Mouse (Mus musculus) liver, adult 2 months (tissue): ENCODE results near the gene 0610010F05Rik. TPM values are rescaled to one million over a fixed set of nuclear protein-coding genes. Genes with fewer than 3 reads are reported as not detected.

Experiments
- DNase-seq: peaks from one replicate; pipeline ENCODE4 v3.0.0-alpha.2; 2011; ENCODE audit warnings: low read depth, low spot score; ENCODE audit errors: extremely low read depth
- H3K27ac ChIP-seq: fragments of 200-500 bp; replicated peaks from 2 replicates; pipeline ENCODE4 v1.5.1; 2012; ENCODE audit warnings: low read depth, mild to moderate bottlenecking, control low read depth, inconsistent platforms, low read length; ENCODE audit not compliant: insufficient read depth
- H3K27me3 ChIP-seq: fragments of 200-500 bp; 2 replicates; pipeline ENCODE4 v1.6.1; 2012; ENCODE audit warnings: mild to moderate bottlenecking, moderate library complexity, low read length, inconsistent platforms; ENCODE audit not compliant: control insufficient read depth, insufficient read depth
- H3K36me3 ChIP-seq: fragments of 200-500 bp; 2 replicates; pipeline ENCODE4 v1.6.1; 2012; ENCODE audit warnings: low read length, inconsistent platforms; ENCODE audit not compliant: control insufficient read depth, insufficient read depth
- H3K4me1 ChIP-seq: fragments of 200-500 bp; 2 replicates; pipeline ENCODE4 v1.6.1; 2011; ENCODE audit warnings: low read length; ENCODE audit not compliant: control insufficient read depth, insufficient read depth
- H3K4me3 ChIP-seq: fragments of 200-500 bp; 2 replicates; pipeline ENCODE4 v1.5.1; 2011; ENCODE audit warnings: low read depth, mild to moderate bottlenecking, control low read depth, low read length, moderate library complexity; ENCODE audit not compliant: insufficient read depth
- H3K79me2 ChIP-seq: fragments of 200-500 bp; 2 replicates; pipeline ENCODE4 v1.6.1; 2012; ENCODE audit warnings: inconsistent platforms, mild to moderate bottlenecking, low read length, moderate library complexity; ENCODE audit not compliant: control insufficient read depth, insufficient read depth
- H3K9ac ChIP-seq: fragments of 200-500 bp; 2 replicates; pipeline ENCODE4 v1.6.1; 2012; ENCODE audit warnings: low read depth, mild to moderate bottlenecking, control low read depth, inconsistent platforms, low read length
- CTCF ChIP-seq: fragments of 200-500 bp; IDR thresholded peaks from 2 replicates; pipeline ENCODE4 v1.5.1; 2011; ENCODE audit warnings: low read depth, low read length, control low read depth
- POLR2A ChIP-seq: fragments of 200-500 bp; IDR thresholded peaks from 2 replicates; pipeline ENCODE4 v1.6.1; 2011; ENCODE audit warnings: low read length, control low read depth; ENCODE audit not compliant: insufficient read depth; ENCODE audit errors: extremely low read depth
- WGBS: fragments of 180-500 bp; shearing (Covaris S2); methylation state at CpG from one replicate; pipeline ENCODE4 v1.1.7; 2018; 5-methylcytosine and 5-hydroxymethylcytosine counted together
- polyA plus RNA-seq: library from polyadenylated mRNA; depleted of rRNA; stranded (reverse); fragments of >200 nt; gene quantifications from 2 replicates; pipeline ENCODE4 v1.2.3, GENCODE M21; 2012
- total RNA-seq: library from RNA; depleted of rRNA; stranded (reverse); fragments of >200 nt; gene quantifications from 2 replicates; pipeline ENCODE4 v1.2.3, GENCODE M21; 2014

Gene 0610010F05Rik
- total and polyA plus RNA-seq, 2 experiments, result 1.3 to 13.6 TPM

DNA sequence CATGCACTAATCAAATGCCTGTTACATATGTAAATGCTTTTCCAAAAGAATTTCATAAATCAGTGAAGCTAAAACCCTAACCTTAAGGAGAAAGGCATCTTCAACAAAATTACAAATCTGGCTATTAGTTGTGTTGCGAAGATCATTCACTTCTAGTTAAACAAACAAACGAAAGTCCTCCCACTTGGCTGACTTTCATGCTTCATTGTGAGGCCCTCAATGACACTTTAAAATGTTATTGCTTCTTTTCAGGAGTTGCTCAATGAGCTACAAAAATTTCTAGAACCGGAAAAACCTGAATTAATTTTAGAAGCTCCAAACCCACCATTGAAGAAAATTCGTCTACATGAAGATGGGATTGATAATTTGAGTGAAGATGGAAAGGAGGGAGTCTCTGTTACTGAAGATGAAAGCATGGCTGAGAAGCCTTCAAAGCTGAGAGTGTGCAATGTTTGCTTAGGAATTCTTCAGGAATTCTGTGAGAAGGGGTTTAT, 38.9 kb upstream of the 0610010F05Rik start:
- peaks cover 35% of the 10 kb centered on the region for H3K36me3 ChIP-seq
- H3K27ac ChIP-seq, result no peak overlapping the region
- no peaks in the 10 kb centered on the region for H3K4me1 ChIP-seq
- H3K79me2 ChIP-seq, result no peaks in the 10 kb centered on the region; the same call in 1 of the 2 replicates
- TF ChIP-seq CTCF (no peak), POLR2A (no peak)
- peak; percentile 41 for DNase-seq
- H3K4me3 ChIP-seq, result no peak overlapping the region
- WGBS, result 49% methylated on average over 4 of the region's 4 CpGs
- H3K27me3 ChIP-seq, result no peaks in the 10 kb centered on the region
- H3K9ac ChIP-seq, result no peak overlapping the region

GRCm38 (mm10) chr11:23667128-23667527, 33.7 kb upstream of the 0610010F05Rik start:
- WGBS, result 35% methylated on average over 3 of the region's 3 CpGs
- H3K36me3 ChIP-seq, result peaks cover 4% of the 10 kb centered on the region; the same call in 1 of the 2 replicates
- peaks cover 5% of the 10 kb centered on the region; the same call in 1 of the 2 replicates for H3K79me2 ChIP-seq
- no peak for DNase-seq
- no peak overlapping the region for H3K4me3 ChIP-seq
- H3K9ac ChIP-seq, result no peak overlapping the region
- TF ChIP-seq POLR2A (no peak), CTCF (no peak)
- no peak overlapping the region for H3K27ac ChIP-seq
- no peaks in the 10 kb centered on the region for H3K27me3 ChIP-seq
- peaks cover 10% of the 10 kb centered on the region for H3K4me1 ChIP-seq

DNA sequence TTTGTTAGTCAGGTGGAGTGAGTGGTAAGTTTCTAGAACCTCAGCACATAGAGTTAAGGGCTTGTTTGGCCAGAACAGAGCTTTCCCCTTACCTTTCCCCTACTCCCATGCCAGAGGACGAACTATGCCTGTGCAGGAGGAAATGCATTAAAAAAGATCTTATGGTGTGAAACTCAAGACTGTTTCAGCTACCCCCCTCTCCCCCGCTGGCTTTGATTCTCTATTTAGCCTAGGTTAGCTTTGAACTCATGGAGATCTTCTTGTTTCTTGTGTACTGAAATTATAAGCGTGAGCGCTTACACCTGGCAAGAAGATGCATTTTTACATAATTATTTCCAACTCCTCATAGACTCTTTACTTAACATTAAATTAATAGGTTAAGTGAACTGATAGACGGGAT, 33.1 kb upstream of the 0610010F05Rik start:
- H3K27me3 ChIP-seq, result no peaks in the 10 kb centered on the region
- no peak for DNase-seq
- H3K4me3 ChIP-seq, result peak overlapping the region; percentile 85
- peaks cover 5% of the 10 kb centered on the region; the same call in 1 of the 2 replicates for H3K79me2 ChIP-seq
- H3K36me3 ChIP-seq, result peaks cover 4% of the 10 kb centered on the region; the same call in 1 of the 2 replicates
- peak overlapping the region; percentile 90 for H3K9ac ChIP-seq
- peak overlapping the region; percentile 93 for H3K27ac ChIP-seq
- TF ChIP-seq CTCF, result no peak
- TF ChIP-seq POLR2A, result no peak
- H3K4me1 ChIP-seq, result peaks cover 10% of the 10 kb centered on the region
- 8% methylated on average over 5 of the region's 5 CpGs for WGBS

GRCm38 (mm10) chr11:23665798-23666501, 32.5 kb upstream of the 0610010F05Rik start, which contains the start of gene Pex13:
TSS of gene Pex13 (minus strand) at chr11:23665959.
- peaks cover 2% of the 10 kb centered on the region; the same call in 1 of the 2 replicates for H3K36me3 ChIP-seq
- under 1% methylated on average over 49 of the region's 49 CpGs for WGBS
- peaks cover 10% of the 10 kb centered on the region for H3K4me1 ChIP-seq
- peak; percentile 79 for DNase-seq
- peak within 1 kb of the TSS; percentile 90 for H3K9ac ChIP-seq
- H3K27ac ChIP-seq, result peak within 1 kb of the TSS; percentile 93
- H3K79me2 ChIP-seq, result peaks cover 6% of the 10 kb centered on the region; the same call in 1 of the 2 replicates
- no peaks in the 10 kb centered on the region for H3K27me3 ChIP-seq
- H3K4me3 ChIP-seq, result peak within 1 kb of the TSS; percentile 85
- TF ChIP-seq POLR2A (peak; percentile 93), CTCF (no peak)

DNA sequence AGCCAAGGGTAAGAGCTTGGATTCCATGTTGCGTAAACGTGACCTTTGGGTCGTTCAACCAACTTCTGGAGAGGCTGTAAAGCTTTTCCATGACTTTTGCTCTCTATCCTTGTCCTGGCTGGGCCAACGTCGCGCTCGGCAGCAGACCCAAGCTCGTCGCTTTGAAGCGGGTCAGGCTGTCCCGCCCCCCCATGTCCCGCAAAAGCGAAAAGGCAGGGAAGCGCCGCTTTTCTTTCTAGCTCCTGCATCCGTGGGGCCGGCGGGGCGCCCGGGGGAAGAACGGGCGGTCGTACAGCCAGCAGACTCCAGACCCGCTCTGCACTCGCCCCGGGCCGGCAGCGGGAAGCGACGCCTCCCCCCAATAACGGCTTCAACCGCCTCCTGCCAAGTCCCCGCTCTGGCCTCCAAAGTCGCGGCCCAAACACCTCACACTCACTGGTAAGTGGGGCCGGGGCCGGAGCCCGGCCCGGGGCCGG, 31.9 kb upstream of the 0610010F05Rik start, which contains the start of gene Pus10:
Gene Pus10 (plus strand): TSS at position 364 of the 476 bp plus-strand sequence.
- H3K27ac ChIP-seq, result peak within 1 kb of the TSS; percentile 93
- WGBS, result under 1% methylated on average over 40 of the region's 40 CpGs
- H3K4me1 ChIP-seq, result peaks cover 10% of the 10 kb centered on the region
- peak within 1 kb of the TSS; percentile 85 for H3K4me3 ChIP-seq
- DNase-seq, result peak; percentile 98
- peaks cover 8% of the 10 kb centered on the region; the same call in 1 of the 2 replicates for H3K79me2 ChIP-seq
- TF ChIP-seq POLR2A (no peak), CTCF (no peak)
- peaks cover 2% of the 10 kb centered on the region; the same call in 1 of the 2 replicates for H3K36me3 ChIP-seq
- H3K9ac ChIP-seq, result peak within 1 kb of the TSS; percentile 90
- no peaks in the 10 kb centered on the region for H3K27me3 ChIP-seq
